Mouse (Mus musculus): ENCODE results near the gene Cnot1.

DNA sequence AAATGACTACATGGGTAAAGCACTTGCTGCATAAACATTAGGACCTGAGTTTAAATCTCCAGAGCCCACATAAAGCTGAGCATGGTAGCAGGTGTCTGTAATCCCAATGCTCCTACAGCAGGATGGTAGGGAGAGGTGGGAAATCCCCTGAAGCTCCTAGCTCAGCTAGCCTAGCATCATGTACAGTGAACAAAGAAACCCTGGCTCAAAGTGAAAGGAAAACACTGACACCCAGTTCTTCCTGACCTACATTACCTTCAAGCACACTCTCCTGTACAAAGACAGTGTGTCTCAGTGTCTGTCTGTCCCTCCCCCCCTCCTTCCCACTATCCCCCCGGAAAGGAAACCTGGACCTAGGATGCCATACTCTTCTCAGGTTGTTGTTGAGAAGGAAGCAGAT is 7.4 kb downstream of the Cnot1 start:
- no peak for TF ChIP-seq POLR2A (IDR thresholded peaks at IDR 0.05; ENCODE audit: low read depth, low read length)
- no peak for TF ChIP-seq USF1 (IDR thresholded peaks at IDR 0.05; ENCODE audit: low read depth, low read length)
- TF ChIP-seq CTCF (conservative IDR thresholded peaks at IDR 0.05 in 1 of 2, IDR thresholded peaks at IDR 0.05 in 1 of 2; ENCODE audit: low read depth in 2 of 2, low read length in 2 of 2): no peak
- TF ChIP-seq MYC (IDR thresholded peaks at IDR 0.05; ENCODE audit: low read depth, low read length): no peak
- TF ChIP-seq EP300 (IDR thresholded peaks at IDR 0.05; ENCODE audit: low read length): no peak
- TF ChIP-seq MAX (IDR thresholded peaks at IDR 0.05; ENCODE audit: low read length): no peak
